Mouse (Mus musculus) liver (tissue): ENCODE measurements around the gene Slain1.
A peak's percentile ranks its signal among the peaks of the same experiment; 100 is the strongest.

ENCODE experiments used
- DNase-seq: peaks from one replicate; pipeline ENCODE4 v3.0.0-alpha.2; 2020; ENCODE audit warnings: mixed read lengths

The Slain1 gene

DNA sequence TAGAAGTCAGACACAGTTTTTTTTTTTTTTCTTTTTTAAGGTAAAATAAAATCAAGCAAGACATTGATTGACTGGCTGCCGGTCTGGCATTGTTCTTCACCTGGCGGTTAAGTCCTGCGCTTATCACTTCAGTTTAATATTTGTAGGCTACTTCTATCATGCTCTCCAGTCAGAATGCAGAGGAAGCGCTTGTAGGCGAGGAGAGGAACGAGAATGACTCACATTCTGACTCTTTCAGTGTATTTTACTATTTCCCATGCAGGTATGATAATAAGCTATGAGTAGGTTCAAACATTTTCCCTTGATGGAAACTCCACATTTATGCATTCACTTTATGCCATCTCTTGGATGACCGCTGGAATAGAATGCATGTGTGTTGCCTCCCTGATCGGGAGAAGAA, 17.0 kb downstream of the Slain1 start:
- DNase-seq, result no peak

DNA sequence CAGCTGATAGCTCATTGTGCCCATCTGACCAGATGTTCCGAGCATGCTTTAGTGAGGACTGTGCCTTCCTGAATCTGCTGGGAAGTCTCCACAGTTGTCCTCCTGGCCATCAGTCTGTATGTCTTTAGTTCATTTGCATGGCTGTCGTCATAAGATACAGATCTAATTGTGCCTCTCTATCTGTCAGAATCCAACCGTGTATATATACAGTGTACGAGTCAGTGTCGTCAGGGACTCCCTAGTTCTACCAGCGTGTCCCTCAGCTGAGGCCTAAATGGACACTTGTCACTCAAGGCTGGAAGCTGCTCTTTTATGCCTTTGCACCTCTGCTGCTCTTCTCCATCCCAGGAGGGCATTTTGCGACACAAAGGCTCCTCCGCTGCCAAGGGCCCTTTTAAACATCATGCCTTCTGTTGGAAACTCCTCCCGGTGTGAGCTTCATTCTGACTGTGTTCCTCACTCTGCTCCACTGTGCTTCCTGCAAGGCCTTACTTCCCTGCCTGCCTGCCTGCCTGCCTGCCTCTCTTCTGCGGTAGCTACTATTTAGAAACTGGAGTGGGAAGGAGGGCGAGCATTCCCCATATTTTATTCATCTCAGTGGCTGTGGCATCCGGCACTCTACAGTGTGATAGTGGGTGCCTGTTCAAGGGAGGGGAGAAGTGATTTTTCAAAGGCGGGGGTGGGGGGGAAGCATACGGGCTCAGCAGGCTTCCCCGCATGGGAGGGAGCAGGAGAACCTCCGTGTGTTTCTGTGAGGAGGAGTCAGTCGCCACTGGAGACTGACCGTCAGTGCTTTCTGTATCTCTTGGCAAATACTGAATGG, 29.6 kb downstream of the Slain1 start:
- DNase-seq, result no peak

DNA sequence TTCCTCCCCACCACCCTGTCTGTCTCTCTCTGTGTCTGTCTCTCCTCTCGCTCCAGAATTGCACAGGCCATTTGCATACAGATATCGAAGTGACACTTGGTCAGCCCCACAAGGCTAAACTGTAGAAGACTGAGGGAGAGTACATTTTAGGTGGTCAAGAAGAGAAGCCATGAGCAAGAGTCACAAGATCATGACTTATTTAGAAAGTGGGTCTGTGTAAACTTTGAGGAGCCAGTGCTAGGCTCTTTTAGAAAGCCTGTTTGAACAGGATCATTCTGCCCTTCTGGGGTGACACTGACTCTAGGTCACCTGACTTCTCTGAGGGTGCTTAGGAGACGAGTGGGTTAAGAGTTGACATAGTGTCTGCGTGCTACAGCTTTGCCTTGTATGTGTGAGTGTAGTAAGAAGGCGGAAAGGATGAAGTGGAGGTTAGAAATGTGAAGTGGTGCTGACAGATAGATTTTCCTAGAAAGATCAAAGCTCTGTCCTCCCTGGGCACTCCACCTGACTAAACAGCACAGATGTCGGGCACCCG, 30.3 kb downstream of the Slain1 start:
- DNase-seq, result no peak

DNA sequence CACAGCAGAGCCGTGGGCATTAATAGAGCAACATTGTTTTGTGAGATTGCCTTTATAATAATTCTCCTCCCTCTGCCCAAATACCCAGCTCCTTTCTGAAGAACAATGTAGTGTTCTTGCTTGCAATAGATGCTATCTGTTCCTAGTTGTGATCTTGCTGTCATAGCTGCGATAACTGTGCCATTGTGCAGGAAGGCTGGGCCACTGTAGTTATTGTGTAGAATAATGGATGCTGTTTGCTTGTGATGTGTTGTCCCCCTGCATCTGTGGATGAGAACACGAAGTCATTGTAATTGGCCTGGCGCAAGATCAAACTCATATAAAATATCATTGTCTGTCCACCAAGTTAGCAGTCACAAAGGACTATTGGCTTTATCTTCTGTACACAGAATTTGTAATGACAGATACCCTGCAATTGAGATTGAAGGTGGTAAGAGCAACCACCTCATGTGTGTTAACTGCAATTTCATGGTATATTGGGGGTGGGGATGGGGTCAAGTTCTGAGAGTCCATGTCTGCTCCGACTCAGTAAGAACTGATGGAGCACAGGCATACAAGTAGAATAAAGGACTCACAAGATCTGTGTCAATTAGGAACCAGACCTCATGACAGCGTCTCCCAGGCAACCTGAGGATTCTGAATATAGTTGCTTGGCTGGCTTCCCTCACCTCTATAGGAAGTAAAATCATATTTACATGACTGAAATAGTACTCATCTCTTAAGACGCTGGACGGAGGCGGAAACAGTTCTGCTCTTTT, 32.8 kb downstream of the Slain1 start:
- no peak for DNase-seq

DNA sequence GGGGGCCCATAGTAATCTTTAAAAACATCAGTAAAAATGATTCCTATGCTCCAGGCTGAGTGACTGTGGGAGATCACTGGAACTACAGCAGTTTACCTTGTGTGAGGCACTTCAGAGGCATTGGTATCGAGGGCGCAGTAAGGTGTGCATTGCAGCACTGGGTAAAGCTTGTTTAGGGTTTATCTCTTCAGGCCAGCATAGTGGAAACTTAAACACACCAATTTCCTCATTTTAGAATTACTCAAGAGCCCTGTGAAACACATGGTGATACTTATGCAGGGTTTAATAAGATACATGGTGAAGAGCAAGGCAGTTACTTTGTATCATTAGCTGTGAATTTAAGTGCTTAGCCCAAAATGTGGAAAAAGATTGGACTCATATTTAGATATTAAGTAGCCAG, 37.0 kb downstream of the Slain1 start:
- no peak for DNase-seq

DNA sequence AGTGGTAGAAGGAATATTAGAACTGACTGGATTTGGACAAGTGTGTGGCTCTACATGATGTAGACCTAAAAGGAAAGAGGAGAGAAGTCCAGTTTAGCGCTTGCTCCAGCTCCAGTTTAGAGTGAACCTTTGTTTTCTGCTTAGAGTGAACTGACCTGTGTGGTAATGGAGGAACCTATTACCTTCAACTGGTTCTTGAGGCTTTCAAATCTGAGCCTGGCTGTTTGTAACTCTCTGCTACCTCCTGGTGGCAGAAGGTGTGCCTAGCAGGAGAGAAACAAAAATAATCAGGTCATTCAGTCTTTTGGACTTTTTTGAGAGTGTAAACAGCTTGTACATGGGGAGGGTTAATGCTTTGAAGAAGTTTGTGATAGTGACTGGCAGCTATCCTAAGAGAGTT, 44.3 kb downstream of the Slain1 start:
- DNase-seq, result peak; percentile 19

DNA sequence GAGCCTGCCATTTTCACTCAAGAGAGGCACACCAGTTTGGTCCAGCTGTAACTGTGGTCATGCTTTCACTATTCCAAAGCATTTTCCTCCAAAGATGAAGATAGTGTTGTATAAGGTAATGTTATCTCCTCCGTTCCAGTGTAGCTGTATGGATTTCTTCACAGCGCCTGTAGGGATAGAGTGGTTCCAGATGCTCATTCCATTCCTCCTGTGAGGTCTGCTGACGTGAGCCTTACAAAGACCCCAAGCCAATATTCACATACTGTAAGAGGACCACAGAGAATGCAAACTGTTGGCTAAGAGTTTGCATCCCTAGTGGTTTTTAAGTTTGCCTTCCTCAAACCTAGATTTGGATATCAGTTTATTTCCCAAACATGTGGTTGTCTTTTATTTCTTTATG, 45.6 kb downstream of the Slain1 start:
- no peak for DNase-seq

DNA sequence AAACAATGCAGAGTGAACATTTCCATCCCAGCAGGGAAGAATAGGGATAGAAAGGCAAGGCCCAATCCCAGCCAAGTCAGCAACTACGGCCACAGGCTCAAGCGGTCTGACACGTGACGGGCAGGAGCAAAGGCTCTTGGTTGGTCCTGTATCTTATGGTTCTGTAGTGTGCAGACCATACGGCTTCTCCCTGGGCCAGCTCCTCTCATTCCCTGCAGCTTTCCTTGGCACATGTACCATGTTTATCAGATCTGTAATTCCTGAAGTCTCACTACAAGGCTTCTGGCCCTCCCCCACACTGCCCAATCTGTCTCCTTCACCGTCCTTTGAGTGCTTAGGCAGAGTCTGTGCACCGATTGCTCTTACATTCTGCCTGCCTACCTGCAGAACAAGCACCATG, 47.1 kb downstream of the Slain1 start:
- no peak for DNase-seq

DNA sequence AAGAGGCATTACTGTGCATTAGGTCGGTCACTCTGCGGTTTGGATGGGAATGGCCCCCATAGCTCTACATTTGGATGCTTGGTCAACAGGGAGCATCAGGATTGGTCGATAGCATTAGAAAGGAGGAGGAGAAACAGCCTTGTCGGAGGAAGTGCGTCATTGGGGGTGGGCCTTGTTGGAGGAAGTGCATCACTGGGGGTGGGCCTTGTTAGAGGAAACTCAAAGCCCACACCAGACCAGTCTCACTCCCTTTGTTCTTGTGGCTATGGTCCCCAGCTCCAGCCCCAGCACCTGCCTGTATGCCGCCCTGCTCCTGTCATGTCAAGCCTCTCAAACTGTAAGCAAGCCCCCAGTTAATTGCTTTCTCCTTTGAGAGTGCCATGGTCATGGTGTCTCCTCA, 49.3 kb downstream of the Slain1 start:
- no peak for DNase-seq

DNA sequence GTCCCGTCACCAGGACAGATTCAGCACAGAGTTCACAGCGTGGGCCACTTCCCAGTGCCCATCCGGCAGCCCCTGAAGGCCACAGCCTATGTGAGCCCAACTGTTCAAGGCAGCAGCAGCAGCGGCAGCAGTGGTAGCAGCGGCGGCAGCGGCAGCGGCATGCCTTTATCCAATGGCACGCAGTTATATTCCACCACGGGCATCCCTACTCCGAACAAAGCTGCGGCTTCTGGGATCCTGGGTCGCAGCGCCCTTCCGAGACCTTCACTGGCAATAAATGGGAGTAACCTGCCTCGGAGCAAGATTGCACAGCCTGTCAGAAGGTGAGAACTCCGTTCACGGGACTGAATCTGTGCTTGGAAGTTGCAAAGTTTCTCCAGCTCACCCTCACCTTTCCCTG, 52.5 kb downstream of the Slain1 start:
- no peak for DNase-seq

DNA sequence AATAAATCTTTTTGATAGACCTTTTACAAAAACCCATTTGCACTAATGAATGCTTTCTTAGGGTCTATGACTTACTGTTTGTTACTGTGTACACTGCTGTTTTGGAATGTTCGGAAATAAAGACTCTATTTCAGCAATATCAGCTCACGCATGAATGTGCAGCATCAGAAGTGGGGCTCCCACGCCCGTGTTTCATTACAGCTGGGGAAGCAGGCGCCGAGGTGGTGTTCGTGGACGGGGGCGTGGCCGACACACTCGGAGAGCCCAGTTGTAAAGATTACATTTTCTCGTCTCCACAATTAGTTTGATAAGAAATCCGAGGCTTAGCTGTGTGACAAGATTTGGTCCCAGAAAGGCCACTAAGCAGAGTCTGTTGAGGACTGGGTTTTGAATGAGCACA, 54.7 kb downstream of the Slain1 start:
- no peak for DNase-seq

DNA sequence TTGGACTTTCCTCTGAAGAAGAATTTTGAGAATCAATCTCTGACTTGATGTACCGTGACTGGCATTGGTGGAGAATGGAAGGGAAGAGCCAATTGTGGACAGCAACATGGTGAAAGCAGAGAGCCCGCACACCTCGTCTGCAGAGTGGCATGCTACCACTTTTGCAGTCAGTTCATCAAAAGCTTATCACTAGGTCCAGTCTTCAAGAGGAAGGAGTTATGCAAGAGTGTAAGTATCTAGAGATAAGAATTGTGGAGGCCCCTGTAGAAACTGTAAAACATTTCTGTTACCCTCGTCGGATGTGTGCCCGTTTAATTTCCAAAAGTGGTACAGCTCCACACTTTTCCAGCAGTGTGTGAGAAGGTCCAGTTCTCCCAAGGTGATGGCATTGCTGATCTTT, 56.3 kb downstream of the Slain1 start:
- DNase-seq, result no peak

DNA sequence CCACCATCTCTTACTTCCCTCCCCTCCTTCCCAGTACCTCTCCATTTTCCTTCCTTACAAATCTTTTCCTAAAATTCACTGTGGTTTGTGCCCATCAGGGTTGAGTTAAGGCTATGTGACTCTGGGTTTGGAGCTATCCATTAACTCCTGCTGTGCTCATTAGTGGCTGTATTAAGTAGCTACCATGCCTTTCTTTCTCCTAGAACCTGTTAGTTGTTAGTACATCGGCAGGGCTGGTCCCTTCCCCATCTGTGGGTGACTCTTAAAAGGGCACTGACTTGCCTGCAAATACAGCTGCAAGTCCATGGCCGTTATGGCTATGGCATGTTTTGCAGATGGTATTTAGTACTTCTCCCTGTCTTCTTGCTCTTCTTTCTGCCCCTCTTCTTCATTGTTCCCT, 58.6 kb downstream of the Slain1 start:
- DNase-seq, result no peak

DNA sequence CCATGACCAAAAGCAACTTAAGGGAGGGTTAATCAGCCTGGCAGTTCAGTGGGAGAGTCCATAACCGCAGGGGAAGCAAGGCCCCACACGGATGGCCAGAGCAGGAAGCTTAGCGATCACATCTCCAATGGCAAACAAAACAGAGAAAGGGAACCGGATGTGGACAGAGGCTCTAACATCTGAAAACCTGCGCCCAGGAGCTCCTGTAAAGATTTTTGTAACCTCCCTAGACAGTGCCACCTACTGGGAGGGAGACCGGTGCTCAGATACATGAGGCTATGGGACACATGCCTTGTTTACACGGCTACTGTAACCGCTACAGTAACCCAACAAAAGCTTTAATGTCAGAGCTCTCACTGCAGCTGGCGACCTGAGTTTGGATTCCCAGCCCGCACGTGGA, 59.2 kb downstream of the Slain1 start:
- DNase-seq, result no peak

DNA sequence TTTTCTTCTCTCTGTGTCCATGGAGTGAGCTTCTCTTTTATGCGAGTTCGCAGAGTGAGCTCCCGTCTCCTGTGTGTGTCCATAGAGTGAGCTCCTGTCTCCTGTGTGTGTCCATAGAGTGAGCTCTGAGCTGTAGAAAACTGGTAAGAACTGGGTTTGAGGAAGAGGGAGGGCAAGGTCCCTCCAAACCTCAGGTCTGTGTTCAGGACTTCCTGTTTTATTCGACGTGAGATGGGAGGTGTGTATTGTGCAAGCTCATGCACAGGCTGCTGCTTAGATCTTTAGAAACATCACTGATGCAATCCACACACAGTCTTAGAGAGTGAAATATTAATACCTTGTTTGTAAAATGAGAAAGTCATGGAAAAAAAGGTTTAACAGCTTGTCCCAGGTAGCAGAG, 63.0 kb downstream of the Slain1 start:
- DNase-seq, result no peak

DNA sequence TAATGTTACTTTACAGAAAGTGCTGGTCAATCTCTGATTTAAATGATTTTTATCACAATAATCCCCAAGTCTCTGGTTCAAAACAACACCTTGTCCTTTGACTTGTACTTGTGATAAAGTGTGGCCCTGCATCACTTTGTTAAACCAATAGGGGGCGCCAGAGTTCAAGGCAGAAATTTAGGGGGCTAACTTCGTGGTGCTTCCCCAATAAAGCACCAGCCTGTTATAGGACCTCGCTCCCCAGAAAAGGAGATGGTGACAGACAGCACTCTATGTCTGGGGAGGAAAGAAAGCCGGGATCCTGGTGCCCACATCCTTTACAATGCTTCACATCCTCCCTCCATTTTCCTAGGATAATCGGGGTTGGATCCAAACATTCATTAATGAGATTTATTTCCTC, 67.5 kb downstream of the Slain1 start:
- DNase-seq, result peak; percentile 21

DNA sequence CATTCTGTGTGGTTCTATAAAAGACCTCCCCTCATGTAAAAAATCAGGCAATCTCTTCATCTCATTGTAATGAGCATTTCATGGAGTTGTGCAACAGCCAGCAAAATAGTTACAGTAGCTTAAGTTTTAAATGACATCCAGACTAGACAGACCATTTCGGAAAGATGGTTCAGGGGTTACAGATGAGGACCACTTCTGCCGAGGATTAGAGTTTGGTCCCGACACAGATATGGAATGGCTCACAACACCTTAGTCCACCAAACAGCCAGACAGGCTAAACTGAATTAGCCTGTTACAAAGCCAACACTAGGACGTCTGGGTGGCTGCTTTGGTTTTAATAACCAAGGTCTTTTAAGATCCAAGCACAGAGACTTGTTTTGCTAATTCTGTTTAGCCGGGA, 68.0 kb downstream of the Slain1 start:
- DNase-seq, result no peak

DNA sequence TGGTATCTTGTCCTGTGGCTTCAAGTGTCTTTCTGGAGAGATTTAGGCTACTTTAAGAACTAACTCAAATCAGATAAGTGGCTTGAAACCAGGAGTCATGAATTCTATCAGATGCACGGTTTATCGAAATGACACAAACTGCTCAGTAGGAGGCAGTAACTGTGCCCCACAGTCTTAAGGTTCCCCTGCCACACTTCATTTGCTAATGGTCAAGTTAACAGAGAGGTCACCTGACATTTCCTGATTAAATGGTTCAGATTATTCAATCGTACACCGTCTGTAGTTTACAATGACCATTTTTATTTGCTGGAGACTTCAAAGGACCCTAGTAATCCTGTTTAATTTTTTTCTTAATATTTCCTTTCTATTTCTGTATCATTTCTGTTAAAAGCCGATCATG, 68.4 kb downstream of the Slain1 start:
- no peak for DNase-seq

DNA sequence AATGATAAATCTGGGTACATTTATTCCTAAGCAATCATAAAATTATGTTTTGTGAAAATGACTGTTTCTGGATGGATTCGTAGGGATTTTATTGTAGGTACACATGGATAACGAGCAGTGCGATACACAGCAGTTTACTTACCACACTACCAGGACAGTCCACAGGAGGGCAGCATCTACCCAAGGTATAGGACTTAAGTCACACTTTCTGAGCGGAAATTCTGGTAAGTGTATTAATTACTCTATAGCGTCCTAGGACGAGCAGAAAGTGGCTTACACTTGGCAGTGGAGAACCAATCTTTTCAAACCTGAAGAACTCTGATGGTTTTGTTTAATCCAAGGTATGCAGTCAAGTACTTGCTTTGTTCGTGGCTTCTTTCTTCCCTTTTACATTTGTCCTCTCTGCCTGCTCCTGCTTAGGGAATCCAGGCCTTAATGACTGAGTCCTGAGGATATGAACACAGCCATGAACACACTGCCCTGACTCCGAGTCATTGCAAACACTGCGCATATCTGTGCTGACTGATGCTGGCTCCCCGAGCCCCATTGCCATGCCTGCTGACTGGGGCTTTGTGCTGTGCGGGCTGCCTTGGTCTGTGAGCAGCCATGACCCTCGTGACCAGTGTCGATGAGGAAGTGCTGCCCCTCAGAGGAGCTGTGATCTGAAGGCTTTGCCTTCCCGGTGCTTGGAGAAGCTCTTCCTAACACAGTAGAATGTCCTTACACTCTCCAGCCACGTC, 69.0 kb downstream of the Slain1 start:
- peak; percentile 79 for DNase-seq

DNA sequence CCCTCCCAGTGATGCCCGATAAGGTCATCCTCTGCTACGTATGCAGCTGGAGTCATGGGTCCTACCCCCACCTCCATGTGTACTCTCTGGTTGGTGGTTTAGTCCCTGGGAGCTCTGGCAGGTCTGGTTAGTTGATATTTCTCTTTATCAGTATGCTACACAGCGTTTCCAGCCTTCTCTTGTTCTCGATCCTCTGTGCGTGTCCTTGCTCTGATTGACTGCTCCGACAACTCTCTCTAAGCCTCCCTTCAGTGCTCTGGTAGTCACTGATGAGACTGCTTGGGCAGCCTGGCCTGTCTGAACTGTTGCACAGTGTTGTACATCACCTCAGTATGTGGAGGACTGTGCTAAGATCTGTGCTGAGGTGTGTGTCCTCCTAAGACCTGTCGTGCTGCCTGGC, 70.1 kb downstream of the Slain1 start:
- DNase-seq, result peak; percentile 30

DNA sequence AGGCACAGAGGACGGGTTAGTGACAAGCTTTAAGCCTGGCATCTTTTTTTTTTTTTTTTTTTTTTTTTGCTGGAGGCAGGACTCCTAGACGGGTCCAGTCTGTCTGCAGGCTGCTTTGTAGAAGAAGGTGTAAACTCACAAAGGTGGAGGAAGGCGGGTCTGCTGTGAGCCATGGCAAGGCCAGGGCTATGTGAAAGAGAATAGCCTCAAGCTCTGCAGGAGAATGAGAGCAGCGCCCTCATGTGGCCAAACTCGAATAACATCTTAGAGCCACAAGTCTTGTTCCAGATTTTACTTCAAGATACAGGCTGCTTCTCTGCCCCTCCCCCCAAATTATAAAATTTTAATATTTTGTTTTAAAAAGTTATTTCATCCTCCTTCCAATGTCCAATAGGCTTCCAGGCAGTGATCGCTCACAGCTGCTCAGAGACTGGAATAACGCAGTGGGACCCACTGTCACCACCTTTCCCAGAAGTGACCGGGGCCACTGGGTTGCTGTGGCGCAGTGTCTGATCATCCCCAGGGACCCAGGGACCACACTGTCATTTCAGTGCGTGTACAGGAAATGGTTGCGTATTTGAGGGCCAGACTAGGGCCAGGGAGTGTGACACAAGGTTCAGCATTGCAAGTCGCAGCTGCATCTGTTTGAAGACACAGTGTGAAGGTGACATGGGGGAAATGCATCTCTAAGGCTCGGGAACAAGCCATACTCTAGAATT, 70.8 kb downstream of the Slain1 start:
- DNase-seq, result peak; percentile 62

DNA sequence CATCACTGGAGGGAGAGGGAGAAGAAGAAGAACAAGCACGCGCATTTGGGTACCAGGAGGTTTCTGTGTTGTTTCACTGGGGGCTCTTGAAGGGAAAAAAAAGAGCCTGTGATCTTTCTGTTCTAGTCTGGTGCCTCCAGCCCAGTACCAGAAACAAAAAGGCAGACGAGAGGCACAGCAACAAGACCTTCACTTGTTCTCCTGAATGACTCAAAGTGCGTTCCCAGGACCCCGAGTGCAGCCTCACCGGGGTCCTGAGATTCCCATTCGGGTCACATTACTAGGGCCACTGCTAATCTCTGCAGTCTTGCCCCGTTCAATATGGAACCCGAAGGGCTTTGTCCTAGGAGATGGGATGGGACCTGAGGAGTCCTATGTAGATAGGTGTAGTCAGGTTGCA, 73.3 kb downstream of the Slain1 start:
- no peak for DNase-seq

DNA sequence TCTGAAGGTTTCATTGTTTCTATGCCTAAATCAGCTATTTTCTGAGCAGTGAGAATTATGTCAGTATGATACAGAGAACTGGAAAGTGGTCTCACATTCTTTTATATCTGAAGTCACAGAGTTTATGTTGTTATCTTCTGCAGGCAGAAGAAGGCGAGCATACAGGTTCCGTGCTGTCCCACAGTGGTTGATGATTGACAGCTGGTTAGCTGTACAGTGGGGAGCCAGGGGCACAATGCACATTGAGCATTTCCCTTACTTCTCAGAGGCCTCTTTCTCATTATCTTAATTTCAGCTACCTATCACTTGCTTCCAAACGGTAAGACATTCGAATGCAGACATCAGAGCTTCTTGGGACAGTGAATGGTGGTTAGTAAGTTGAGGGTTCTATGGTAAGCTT, 73.8 kb downstream of the Slain1 start:
- no peak for DNase-seq
